ENCODE assay signal across 8 mouse cellular contexts in genomic region chr8:123628253-123628967, GRCm38 (mm10). TPM values are rescaled to one million over a fixed set of nuclear protein-coding genes. Genes with fewer than 3 reads are reported as not detected.
DNase-seq lines count a peak whose midpoint lies in the region; ATAC-seq and TF ChIP-seq lines count a peak whose summit lies in the region.

No protein-coding gene starts in this region.

- H3K27ac ChIP-seq in embryonic facial prominence, embryonic 11.5 days (replicated peaks; ENCODE audit: low read depth, low read length): no peak overlapping the region
- no peak overlapping the region for H3K27ac ChIP-seq in heart, embryonic 16.5 days (ENCODE audit: low read length)
- H3K27ac ChIP-seq in kidney, postnatal 0 days: no peak overlapping the region

- H3K9ac ChIP-seq in embryonic facial prominence, embryonic 11.5 days (replicated peaks; ENCODE audit: low read length): no peak overlapping the region
- no peak overlapping the region for H3K9ac ChIP-seq in heart, embryonic 16.5 days (ENCODE audit: low read length)
- no peak overlapping the region for H3K9ac ChIP-seq in kidney, postnatal 0 days (ENCODE audit: low read depth, low read length)

- no peaks in the 10 kb centered on the region for H3K9me3 ChIP-seq in embryonic facial prominence, embryonic 11.5 days (replicated peaks; ENCODE audit: control insufficient read depth, low read length)
- no peaks in the 10 kb centered on the region for H3K9me3 ChIP-seq in heart, embryonic 16.5 days (replicated peaks; ENCODE audit: control insufficient read depth, low read length)
- no peaks in the 10 kb centered on the region for H3K9me3 ChIP-seq in kidney, postnatal 0 days (replicated peaks; ENCODE audit: low read length)

- ATAC-seq in embryonic facial prominence, embryonic 11.5 days (replicated peaks; ENCODE audit: insufficient number of reproducible peaks, low FRiP score, low TSS enrichment, low read depth): no peak
- no peak for ATAC-seq in heart, embryonic 16.5 days (replicated peaks; ENCODE audit: extremely low read depth, insufficient read depth, low FRiP score)
- ATAC-seq in kidney, postnatal 0 days (replicated peaks; ENCODE audit: low FRiP score, low read depth): no peak

- 5% methylated on average over 8 of the region's 8 CpGs for WGBS in embryonic facial prominence, embryonic 11.5 days
- 5% methylated on average over 8 of the region's 8 CpGs for WGBS in heart, embryonic 16.5 days
- WGBS in kidney, postnatal 0 days: 2% methylated on average over 8 of the region's 8 CpGs

- peak overlapping the region; percentile 19 for H3K4me3 ChIP-seq in embryonic facial prominence, embryonic 11.5 days (ENCODE audit: low read depth, low read length)
- peak overlapping the region; percentile 37 for H3K4me3 ChIP-seq in heart, embryonic 16.5 days (ENCODE audit: low read length)
- H3K4me3 ChIP-seq in kidney, postnatal 0 days (replicated peaks; ENCODE audit: low read depth, low read length): peak overlapping the region; percentile 31

- peak; percentile 82 for TF ChIP-seq CTCF in kidney, postnatal 0 days (IDR thresholded peaks at IDR 0.05; ENCODE audit: low read depth)

- intact Hi-C loops in heart, postnatal 25 days (cut with DNase I): loop anchor here (5.0 kb wide), 1 partner anchor 146 kb away; no protein-coding TSS in a partner anchor

- H3K4me2 ChIP-seq in embryonic facial prominence, embryonic 11.5 days (ENCODE audit: low read depth, low read length): peak overlapping the region; percentile 34
- H3K4me2 ChIP-seq in heart, embryonic 16.5 days (ENCODE audit: low read depth, low read length): peak overlapping the region; percentile 58
- peak overlapping the region; percentile 65 for H3K4me2 ChIP-seq in kidney, postnatal 0 days (ENCODE audit: low read length)

- no peaks in the 10 kb centered on the region for H3K36me3 ChIP-seq in embryonic facial prominence, embryonic 11.5 days (replicated peaks; ENCODE audit: control insufficient read depth, insufficient read depth, low read depth, low read length)
- H3K36me3 ChIP-seq in heart, embryonic 16.5 days (ENCODE audit: control insufficient read depth, insufficient read depth): no peaks in the 10 kb centered on the region
- no peaks in the 10 kb centered on the region for H3K36me3 ChIP-seq in kidney, postnatal 0 days (ENCODE audit: insufficient read depth, low read length)

- no peaks in the 10 kb centered on the region for H3K4me1 ChIP-seq in embryonic facial prominence, embryonic 11.5 days (ENCODE audit: control insufficient read depth, insufficient read depth, low read length)
- peaks cover 12% of the 10 kb centered on the region for H3K4me1 ChIP-seq in heart, embryonic 16.5 days (ENCODE audit: control insufficient read depth, insufficient read depth, low read length)
- H3K4me1 ChIP-seq in kidney, postnatal 0 days (replicated peaks; ENCODE audit: insufficient read depth, low read length): 0 out of 2 replicates have a peak, but pooled peaks cover 6% of the 10 kb centered on the region

- peaks cover 8% of the 10 kb centered on the region for H3K27me3 ChIP-seq in embryonic facial prominence, embryonic 11.5 days (ENCODE audit: control insufficient read depth, insufficient read depth, low read length)
- peaks cover 19% of the 10 kb centered on the region for H3K27me3 ChIP-seq in heart, embryonic 16.5 days (ENCODE audit: control insufficient read depth, insufficient read depth, low read length)
- H3K27me3 ChIP-seq in kidney, postnatal 0 days (ENCODE audit: insufficient read depth, low read length): 0 out of 2 replicates have a peak, but pooled peaks cover 3% of the 10 kb centered on the region

- DNase-seq in heart, adult 11 months: peak; percentile 91
- DNase-seq in heart, postnatal 25 days (ENCODE audit: low spot score): no peak
- peak; percentile 37 for DNase-seq in adrenal gland, postnatal 25 days
- DNase-seq in embryonic facial prominence, embryonic 11.5 days (ENCODE audit: low spot score): peak; percentile 74
- peak; percentile 69 for DNase-seq in kidney, postnatal 0 days (ENCODE audit: low spot score)
- DNase-seq in lung, postnatal 36 days: peak; percentile 71
- DNase-seq in right cerebral cortex, postnatal 4 days: peak; percentile 24

RNA-seq across cellular contexts. Expression of gene Rhou, which starts 25.3 kb away (rescaled TPM):
- 1 to 10 TPM; 6.4 to 7.7 TPM for total RNA-seq in heart, postnatal 25 days (2021)
- total RNA-seq in adrenal gland, postnatal 25 days (2021): 28.8 and 39.2 TPM in 2 replicates
- 8.9 and 11.2 TPM in 2 replicates for polyA plus RNA-seq in embryonic facial prominence, embryonic 11.5 days (2014; fragmentation: Nextera tagmentation; extraction: Ambion mirVana)
- polyA plus RNA-seq in heart, embryonic 16.5 days (2015; fragmentation: Nextera tagmentation; extraction: Ambion mirVana): 4.2 and 5.3 TPM in 2 replicates
- 4.3 and 4.9 TPM in 2 replicates for polyA plus RNA-seq in kidney, postnatal 0 days (2015; fragmentation: Nextera tagmentation; extraction: Ambion mirVana)
